Mouse (Mus musculus) adrenal gland, postnatal 4 days (tissue): Measurements from ENCODE around the gene Echdc3. TPM values are rescaled to one million over a fixed set of nuclear protein-coding genes. Genes with fewer than 3 reads are reported as not detected.

ENCODE experiments used
- DNase-seq, 2 experiments: peaks; one replicate each; pipeline ENCODE4 v3.0.0; 2021 to 2022; ENCODE audit warnings: low spot score in 2 of 2, mixed read lengths in 2 of 2
- total RNA-seq, 2 experiments: library from RNA; stranded (reverse); gene quantifications; 2 replicates each; pipeline ENCODE4 v1.2.3; 2021

Echdc3 gene
- total RNA-seq, 2 experiments from 2014 or later = 46.5 to 52.3 TPM

- no peak for DNase-seq
Observed at GRCm38 (mm10) chr2:6173013-6173412, 39.8 kb downstream of the Echdc3 start.

DNA sequence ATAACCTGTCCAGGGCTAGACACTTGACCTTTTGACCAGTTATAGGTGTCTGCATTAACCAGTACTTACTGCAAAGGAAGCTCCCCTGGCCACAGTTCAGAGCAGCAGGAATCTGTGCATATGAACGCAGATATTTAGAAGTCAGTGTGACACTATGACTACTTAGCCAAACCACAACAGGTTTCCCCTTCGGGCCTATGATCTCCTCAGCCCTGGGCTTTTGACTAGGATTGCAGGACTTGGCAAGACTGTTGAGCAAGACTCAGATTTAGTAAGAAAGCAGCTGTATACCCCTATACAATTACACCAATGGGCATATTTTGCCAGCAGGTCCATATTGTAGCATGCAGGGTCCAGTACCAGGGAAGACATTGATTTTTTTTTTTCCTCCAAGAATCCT is 44.3 kb downstream of the Echdc3 start:
- DNase-seq = no peak

DNA sequence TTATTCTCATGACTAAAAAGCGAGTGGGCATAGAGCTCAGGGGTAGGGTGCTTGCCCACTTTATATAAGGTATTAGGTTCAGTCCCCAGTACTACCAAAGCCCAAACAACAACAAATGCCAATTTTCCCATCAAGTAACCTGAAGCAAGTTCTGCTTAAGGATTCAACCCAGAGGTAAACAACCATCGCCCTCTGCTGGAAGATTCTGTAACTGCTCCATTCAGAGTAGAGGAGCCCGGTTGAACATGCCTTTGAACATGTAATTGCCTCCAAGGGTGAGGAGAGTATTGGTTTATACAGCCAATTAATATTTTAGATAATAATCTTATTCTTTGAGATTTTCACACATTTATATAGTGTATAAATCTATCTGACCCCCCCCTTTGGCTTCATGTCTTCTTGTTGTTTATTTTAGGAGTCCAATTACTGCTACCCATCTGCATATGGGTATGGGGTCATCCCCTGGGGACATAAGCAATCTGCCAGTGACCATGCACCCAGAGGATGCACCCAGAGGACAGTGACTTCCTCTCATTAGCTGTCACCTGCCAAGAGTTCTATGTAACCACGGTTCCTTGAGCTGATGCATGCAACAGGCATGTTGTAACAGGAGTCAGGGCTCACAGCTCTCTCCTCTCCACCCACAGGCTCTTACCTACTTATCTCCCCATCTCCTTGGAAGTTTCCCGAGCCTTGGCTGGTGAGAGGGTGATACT is 44.8 kb downstream of the Echdc3 start:
- peak in 1 of 2 experiments; percentile 58 for DNase-seq

GRCm38 (mm10) chr2:6165771-6166170 is 47.1 kb downstream of the Echdc3 start:
- no peak for DNase-seq

DNA sequence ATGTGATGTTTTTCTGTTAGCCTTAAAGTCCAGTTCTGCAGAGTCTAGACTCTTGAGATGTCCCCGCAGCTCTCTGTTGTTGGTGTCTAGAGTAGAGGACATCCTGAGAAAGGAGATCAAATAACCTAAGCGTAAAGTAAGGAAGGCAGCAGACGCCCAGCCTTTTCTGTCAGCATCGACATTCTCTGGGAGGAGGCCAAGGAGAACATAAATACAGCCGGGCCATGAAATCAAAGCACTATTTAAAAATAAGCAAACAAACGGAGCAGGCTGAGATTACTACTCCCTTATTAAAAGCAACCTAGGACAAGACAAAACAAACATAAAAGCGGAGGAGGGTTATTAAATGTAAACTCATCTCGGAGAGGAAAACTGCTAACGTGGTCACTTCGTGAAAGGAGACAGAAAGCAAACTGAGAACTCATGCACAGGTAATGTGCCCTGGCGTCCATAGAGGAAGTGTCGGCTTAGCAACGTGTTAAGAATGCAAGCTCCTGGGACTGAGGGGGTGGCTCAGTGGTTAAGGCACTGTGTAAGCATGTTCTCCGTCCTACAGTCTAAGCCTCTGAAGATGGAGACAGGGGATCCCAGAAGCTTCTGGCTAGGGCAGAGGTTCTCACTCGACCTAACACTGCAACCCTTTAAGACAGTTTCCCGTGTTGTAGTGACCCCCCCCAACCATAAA is 48.1 kb downstream of the Echdc3 start:
- DNase-seq = no peak

DNA sequence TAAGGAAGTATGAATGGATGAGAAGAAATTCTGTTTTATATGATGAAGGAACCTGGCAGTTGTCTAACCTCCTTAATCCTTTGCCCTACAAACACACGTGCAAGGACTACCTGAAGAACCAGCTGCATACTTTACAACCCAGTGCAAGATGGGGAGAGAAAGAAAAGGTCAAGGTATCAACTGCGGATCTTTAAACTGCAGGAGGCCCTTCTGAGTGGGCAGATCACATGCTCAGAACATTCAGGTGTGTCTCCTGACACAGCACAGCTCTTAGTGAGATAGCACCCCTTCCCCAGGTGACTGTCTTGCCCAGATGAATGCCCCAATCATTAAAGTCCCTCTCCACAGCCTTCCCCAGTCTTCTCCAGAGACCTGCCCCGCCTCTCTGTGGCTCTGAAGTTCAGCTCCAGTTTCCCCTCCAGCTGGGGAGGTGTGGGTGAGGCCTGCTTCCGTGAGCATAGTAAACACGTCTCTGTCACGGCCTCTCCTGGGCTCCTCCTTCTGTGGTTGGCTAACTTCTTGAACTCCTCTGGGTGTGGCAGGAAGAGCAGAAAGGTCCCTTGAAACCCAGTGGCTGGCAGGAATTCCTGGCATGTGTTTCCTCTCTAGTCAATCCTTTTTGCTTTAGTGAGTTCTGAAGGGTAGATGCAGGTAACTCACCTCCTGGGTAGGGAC is 50.3 kb downstream of the Echdc3 start:
- no peak for DNase-seq

GRCm38 (mm10) chr2:6159735-6160134 is 53.1 kb downstream of the Echdc3 start:
- DNase-seq = no peak

- DNase-seq = no peak
Observed at GRCm38 (mm10) chr2:6159219-6159618, 53.6 kb downstream of the Echdc3 start.

DNA sequence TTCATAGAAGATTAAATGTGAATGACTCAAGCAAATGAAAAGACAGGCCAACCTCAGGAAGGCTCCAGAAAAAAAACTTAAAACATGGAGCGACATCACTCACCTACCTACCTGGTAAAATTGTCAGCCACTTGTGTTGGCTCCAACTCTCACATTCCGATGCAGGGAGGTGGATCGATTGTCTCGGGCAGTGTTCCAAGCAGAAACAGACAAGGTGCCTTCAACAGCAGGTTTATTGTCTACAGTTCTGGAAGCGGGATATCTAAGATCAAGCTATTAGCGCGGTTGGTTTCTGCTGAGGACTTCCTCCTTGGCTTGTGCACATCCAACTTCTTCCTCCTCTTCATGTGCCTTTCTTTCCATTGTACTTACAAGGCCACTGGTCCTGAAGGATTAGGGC is 55.2 kb downstream of the Echdc3 start:
- no peak for DNase-seq

DNA sequence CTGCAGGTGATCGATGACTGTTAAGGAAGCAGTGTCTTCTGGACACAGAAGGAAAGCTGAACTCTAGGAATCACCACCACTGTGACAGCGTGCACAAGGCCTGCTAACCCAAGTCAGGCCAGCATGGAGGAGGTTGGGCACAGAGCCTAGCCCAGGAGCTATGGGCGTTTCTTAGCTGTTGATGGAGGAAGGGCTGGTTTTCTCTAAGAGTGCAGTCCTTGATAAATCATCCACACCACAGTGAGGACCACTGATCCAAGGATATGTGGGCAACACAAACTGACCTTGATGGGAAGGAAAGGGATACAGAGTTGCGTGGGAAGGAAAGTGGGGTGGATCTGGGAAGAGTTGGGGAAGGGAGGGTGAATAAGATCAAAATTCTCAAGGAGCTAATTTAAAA is 55.6 kb downstream of the Echdc3 start:
- DNase-seq = no peak

DNA sequence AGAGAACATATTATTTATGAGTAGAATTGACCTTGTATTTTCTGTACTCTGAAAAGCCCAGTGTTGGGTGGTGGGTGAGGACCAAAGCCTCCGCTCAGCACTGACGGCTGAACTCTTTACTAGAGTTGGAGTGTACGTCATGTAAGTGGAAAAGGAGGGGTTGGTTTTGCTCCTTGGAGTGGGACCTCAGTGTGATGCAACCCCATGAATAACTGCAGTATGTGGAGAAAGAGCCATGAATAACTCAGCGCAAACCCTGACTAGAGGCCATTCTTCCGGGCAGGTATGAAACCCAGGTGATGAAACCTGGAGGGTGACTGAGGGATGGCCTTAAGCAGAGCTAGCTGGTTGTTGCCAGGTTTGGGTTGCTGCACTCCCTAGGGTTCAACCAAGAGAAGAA is 63.0 kb downstream of the Echdc3 start:
- DNase-seq = no peak

GRCm38 (mm10) chr2:6146901-6147300 is 65.9 kb downstream of the Echdc3 start:
- no peak for DNase-seq

- no peak for DNase-seq
Observed at GRCm38 (mm10) chr2:6146257-6146656, 66.6 kb downstream of the Echdc3 start.

DNA sequence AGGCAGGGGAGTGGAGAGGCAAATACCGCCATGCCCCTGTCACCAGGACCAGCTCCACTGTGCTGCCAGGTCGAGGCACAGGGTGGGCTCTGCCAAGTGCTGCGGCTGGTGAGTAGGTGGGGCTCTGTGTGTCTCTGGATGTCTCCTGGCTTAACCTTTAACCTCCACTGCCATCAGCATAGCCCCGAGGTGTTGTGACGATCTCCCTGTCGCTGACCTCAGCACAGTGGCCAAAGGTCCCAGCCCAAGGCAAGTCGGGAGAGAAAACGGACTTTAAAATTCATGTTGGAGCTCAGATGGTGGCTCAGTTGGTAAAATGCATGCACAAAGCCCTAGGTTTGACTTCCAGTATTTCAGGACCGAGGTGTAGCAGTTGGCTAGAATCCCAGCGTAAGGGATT is 67.2 kb downstream of the Echdc3 start:
- no peak for DNase-seq

GRCm38 (mm10) chr2:6142915-6143654 is 69.7 kb downstream of the Echdc3 start:
- no peak for DNase-seq

DNA sequence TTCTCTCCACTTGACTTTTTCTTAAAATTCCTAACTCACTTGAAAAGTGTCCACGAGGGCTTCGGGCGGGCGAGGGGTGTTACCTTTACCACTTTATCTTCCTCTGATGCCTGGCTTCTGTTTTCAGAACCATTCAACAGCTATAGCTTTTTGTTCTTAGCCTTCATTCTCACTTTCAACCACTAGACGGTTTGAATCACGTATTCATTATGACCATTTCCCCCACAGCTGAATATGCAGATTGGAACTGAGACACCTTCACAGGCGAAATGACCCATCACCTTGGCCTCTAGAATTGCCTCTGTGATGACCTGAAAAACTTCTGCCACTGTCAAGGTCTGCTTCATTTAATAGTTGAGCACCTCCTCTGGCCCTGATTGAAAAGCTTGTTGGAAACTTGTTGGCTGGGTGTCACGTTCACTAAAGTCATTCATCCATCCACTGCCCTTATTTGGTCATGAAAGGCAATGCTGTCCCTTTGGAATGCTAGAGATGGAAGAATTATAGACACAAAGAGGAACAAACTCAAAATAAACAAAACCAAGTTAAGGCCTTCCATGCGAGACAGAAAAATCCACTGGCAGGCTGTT is 72.2 kb downstream of the Echdc3 start:
- no peak for DNase-seq

Other genes starting within 250 kb of the Echdc3 start
- gene Proser2, start 82.8 kb downstream of the Echdc3 start, total RNA-seq = 10 to 100 TPM; 11.2 to 11.5 TPM
- 10 to 100 TPM; 40.1 to 44.0 TPM for gene Usp6nl, start 109.6 kb upstream of the Echdc3 start, total RNA-seq